Mouse (Mus musculus): Measurements from ENCODE around the gene Gm39566. TPM values are rescaled to one million over a fixed set of nuclear protein-coding genes. Genes with fewer than 3 reads are reported as not detected.

Gm39566 gene
- polyA plus RNA-seq, 1 experiment from 2014 or later = not detected

DNA sequence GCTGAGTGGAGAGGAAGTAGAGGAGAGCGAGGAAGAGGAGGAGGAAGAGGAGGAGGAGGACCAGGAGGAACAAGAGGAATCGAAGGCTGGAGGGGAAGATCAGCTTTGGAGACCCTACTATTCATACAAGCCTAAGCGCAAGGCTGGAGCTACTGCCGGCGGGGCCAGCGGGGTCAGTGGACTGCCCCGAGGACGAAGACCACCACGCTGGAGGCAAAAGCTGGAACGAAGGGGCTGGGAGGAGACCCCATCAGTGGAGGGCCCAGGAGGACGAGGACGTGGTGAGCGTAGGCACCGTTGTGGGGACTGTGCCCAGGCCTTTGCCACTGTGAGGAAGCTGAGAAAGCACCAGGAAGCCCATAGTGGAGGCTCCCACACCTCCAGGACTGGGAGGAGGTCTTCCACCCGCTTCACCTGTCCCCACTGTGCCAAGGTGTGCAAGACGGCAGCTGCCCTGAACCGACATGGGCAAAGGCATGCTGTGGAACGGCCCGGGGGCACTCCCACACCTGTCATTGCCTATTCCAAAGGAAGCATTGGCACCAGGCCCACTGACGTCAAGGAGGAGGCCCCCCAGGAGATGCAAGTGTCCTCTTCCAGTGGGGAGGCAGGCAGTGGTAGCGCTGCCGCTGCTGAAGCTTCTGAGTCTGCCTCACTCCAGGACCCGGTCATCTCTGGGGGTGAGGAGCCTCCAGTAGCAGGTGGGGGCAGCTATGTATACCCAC lies 36.7 kb downstream of the Gm39566 start:
- ATAC-seq (replicated peaks; ENCODE audit: extremely low read depth, insufficient read depth, low FRiP score) = no peak
- H3K9ac ChIP-seq (ENCODE audit: low read length) = no peak overlapping the region; the same call in 1 of the 2 replicates
- H3K9me3 ChIP-seq (replicated peaks; ENCODE audit: control insufficient read depth, low read length) = no peaks in the 10 kb centered on the region
- H3K4me2 ChIP-seq (ENCODE audit: low read depth, low read length) = no peak overlapping the region
- WGBS = 68% methylated on average over 23 of the region's 23 CpGs
- H3K27me3 ChIP-seq (ENCODE audit: control insufficient read depth, insufficient read depth, low read length) = no peaks in the 10 kb centered on the region
- no peak overlapping the region for H3K27ac ChIP-seq (ENCODE audit: low read length)
- peaks cover 9% of the 10 kb centered on the region for H3K4me1 ChIP-seq (ENCODE audit: control insufficient read depth, insufficient read depth, low read length)
- H3K4me3 ChIP-seq (ENCODE audit: low read length) = no peak overlapping the region
- no peaks in the 10 kb centered on the region; the same call in 1 of the 2 replicates for H3K36me3 ChIP-seq (ENCODE audit: control insufficient read depth, insufficient read depth)

DNA sequence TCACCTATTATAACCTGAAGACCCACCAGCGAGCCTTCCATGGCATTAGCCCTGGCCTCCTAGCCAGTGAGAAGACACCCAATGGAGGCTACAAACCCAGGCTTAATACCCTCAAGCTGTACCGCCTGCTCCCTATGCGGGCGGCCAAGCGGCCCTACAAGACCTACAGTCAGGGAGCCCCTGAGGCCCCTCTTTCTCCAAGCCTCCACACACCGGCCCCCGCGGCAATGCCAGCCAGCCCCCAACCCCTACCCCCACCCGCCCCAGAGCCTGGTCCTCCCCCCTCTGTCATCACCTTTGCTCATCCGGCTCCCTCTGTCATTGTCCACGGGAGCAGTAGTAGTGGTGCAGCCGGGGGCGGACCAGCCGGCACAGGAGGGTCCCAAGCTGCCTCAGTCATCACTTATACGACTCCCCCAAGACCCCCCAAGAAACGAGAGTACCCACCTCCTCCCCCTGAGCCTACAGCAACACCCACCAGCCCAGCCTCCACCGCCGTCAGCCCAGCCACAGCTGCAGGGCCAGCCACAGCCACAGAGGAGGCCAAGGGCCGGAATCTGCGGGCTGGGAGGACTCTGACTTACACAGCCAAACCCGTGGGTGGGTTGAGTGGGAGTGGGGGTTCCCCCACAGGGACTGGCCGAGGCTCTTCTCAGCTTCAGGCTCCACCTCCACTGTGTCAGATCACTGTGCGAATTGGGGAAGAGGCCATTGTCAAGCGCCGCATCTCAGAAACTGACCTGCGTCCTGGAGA lies 37.4 kb downstream of the Gm39566 start:
- Histone ChIP-seq H3K4me2 (ENCODE audit: low read depth, low read length) (no peak overlapping the region), H3K36me3 (ENCODE audit: control insufficient read depth, insufficient read depth) (no peaks in the 10 kb centered on the region; the same call in 1 of the 2 replicates), H3K9me3 (replicated peaks; ENCODE audit: control insufficient read depth, low read length) (no peaks in the 10 kb centered on the region), H3K4me3 (ENCODE audit: low read length) (no peak overlapping the region), H3K27ac (ENCODE audit: low read length) (no peak overlapping the region), H3K9ac (ENCODE audit: low read length) (no peak overlapping the region; the same call in 1 of the 2 replicates), H3K27me3 (ENCODE audit: control insufficient read depth, insufficient read depth, low read length) (no peaks in the 10 kb centered on the region), H3K4me1 (ENCODE audit: control insufficient read depth, insufficient read depth, low read length) (peaks cover 9% of the 10 kb centered on the region)
- 62% methylated on average over 26 of the region's 26 CpGs for WGBS
- no peak for ATAC-seq (replicated peaks; ENCODE audit: extremely low read depth, insufficient read depth, low FRiP score)

GRCm38 (mm10) chr11:69776488-69776887 lies 38.6 kb downstream of the Gm39566 start:
- Histone ChIP-seq H3K36me3 (ENCODE audit: control insufficient read depth, insufficient read depth) (no peaks in the 10 kb centered on the region; the same call in 1 of the 2 replicates), H3K9ac (ENCODE audit: low read length) (no peak overlapping the region), H3K4me3 (ENCODE audit: low read length) (no peak overlapping the region), H3K27me3 (ENCODE audit: control insufficient read depth, insufficient read depth, low read length) (no peaks in the 10 kb centered on the region), H3K4me1 (ENCODE audit: control insufficient read depth, insufficient read depth, low read length) (peaks cover 9% of the 10 kb centered on the region), H3K4me2 (ENCODE audit: low read depth, low read length) (no peak overlapping the region), H3K27ac (ENCODE audit: low read length) (no peak overlapping the region), H3K9me3 (replicated peaks; ENCODE audit: control insufficient read depth, low read length) (no peaks in the 10 kb centered on the region)
- 86% methylated on average over 20 of the region's 20 CpGs for WGBS
- ATAC-seq (replicated peaks; ENCODE audit: extremely low read depth, insufficient read depth, low FRiP score) = no peak

- no peak for ATAC-seq (replicated peaks; ENCODE audit: extremely low read depth, insufficient read depth, low FRiP score)
- H3K9ac ChIP-seq (ENCODE audit: low read length) = no peak overlapping the region
- WGBS = 61% methylated on average over 10 of the region's 10 CpGs
Observed at GRCm38 (mm10) chr11:69775716-69776115, 39.4 kb downstream of the Gm39566 start.

DNA sequence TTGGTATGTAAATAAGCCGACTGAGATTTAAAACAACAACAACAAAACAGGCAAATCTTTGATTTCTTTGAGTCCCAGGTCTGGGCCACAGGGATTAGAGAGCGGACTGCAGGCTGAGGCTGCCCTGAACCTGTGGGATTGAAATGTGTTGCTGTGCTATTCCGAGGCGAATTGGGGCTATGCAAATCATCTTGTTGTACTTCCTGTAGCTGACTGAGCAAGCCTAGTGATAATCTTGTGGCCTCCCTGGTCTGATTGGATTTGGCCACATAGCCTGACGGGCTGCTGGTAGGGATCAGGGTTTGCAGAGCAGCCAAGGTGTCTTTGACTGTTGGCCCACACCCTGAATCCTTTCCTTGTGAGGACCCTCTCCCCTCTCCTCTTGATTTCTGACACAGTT lies 40.1 kb downstream of the Gm39566 start:
- Histone ChIP-seq H3K9me3 (replicated peaks; ENCODE audit: control insufficient read depth, low read length) (no peaks in the 10 kb centered on the region), H3K27me3 (ENCODE audit: control insufficient read depth, insufficient read depth, low read length) (no peaks in the 10 kb centered on the region), H3K4me1 (ENCODE audit: control insufficient read depth, insufficient read depth, low read length) (peaks cover 9% of the 10 kb centered on the region), H3K9ac (ENCODE audit: low read length) (no peak overlapping the region), H3K36me3 (ENCODE audit: control insufficient read depth, insufficient read depth) (no peaks in the 10 kb centered on the region; the same call in 1 of the 2 replicates), H3K27ac (ENCODE audit: low read length) (no peak overlapping the region), H3K4me2 (ENCODE audit: low read depth, low read length) (no peak overlapping the region), H3K4me3 (ENCODE audit: low read length) (no peak overlapping the region)
- 60% methylated on average over 5 of the region's 5 CpGs for WGBS
- ATAC-seq (replicated peaks; ENCODE audit: extremely low read depth, insufficient read depth, low FRiP score) = no peak

More at GRCm38 (mm10) chr11:69775716-69776115, 39.4 kb downstream of the Gm39566 start:
- Histone ChIP-seq H3K9me3 (replicated peaks; ENCODE audit: control insufficient read depth, low read length) (no peaks in the 10 kb centered on the region), H3K27ac (ENCODE audit: low read length) (no peak overlapping the region), H3K4me2 (ENCODE audit: low read depth, low read length) (no peak overlapping the region), H3K4me3 (ENCODE audit: low read length) (no peak overlapping the region), H3K4me1 (ENCODE audit: control insufficient read depth, insufficient read depth, low read length) (peaks cover 9% of the 10 kb centered on the region), H3K27me3 (ENCODE audit: control insufficient read depth, insufficient read depth, low read length) (no peaks in the 10 kb centered on the region), H3K36me3 (ENCODE audit: control insufficient read depth, insufficient read depth) (no peaks in the 10 kb centered on the region; the same call in 1 of the 2 replicates)

DNA sequence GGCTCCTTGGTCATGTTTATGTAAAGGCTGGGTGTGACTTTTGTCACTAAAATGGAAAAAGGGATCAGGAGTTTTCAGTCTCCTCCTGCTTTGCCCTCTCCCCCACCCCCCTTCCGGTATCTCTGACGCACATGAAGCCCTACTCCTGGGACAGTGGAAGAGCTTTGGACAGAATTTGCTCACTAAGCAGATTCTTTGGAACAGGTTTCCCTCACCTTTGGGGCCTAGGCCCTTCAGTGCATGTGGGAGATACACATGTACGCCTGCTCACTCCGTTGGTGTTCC lies 47.5 kb downstream of the Gm39566 start:
- Histone ChIP-seq H3K36me3 (ENCODE audit: control insufficient read depth, insufficient read depth) (no peaks in the 10 kb centered on the region), H3K4me2 (ENCODE audit: low read depth, low read length) (peak overlapping the region; percentile 77), H3K9ac (ENCODE audit: low read length) (no peak overlapping the region), H3K4me1 (ENCODE audit: control insufficient read depth, insufficient read depth, low read length) (peaks cover 10% of the 10 kb centered on the region; the same call in 1 of the 2 replicates), H3K4me3 (ENCODE audit: low read length) (no peak overlapping the region; the same call in 1 of the 2 replicates), H3K27ac (ENCODE audit: low read length) (no peak overlapping the region; the same call in 1 of the 2 replicates), H3K27me3 (ENCODE audit: control insufficient read depth, insufficient read depth, low read length) (no peaks in the 10 kb centered on the region), H3K9me3 (replicated peaks; ENCODE audit: control insufficient read depth, low read length) (no peaks in the 10 kb centered on the region)
- 53% methylated on average over 4 of the region's 4 CpGs for WGBS
- no peak for ATAC-seq (replicated peaks; ENCODE audit: extremely low read depth, insufficient read depth, low FRiP score)

GRCm38 (mm10) chr11:69766872-69767624 lies 48.0 kb downstream of the Gm39566 start:
- peaks cover 10% of the 10 kb centered on the region; the same call in 1 of the 2 replicates for H3K4me1 ChIP-seq (ENCODE audit: control insufficient read depth, insufficient read depth, low read length)
- peak overlapping the region; percentile 93 for H3K27ac ChIP-seq (ENCODE audit: low read length)
- H3K27me3 ChIP-seq (ENCODE audit: control insufficient read depth, insufficient read depth, low read length) = no peaks in the 10 kb centered on the region
- H3K36me3 ChIP-seq (ENCODE audit: control insufficient read depth, insufficient read depth) = no peaks in the 10 kb centered on the region
- H3K4me3 ChIP-seq (ENCODE audit: low read length) = peak overlapping the region; percentile 95
- no peak for ATAC-seq (replicated peaks; ENCODE audit: extremely low read depth, insufficient read depth, low FRiP score)
- 46% methylated on average over 13 of the region's 13 CpGs for WGBS
- H3K4me2 ChIP-seq (ENCODE audit: low read depth, low read length) = peak overlapping the region; percentile 77
- H3K9ac ChIP-seq (ENCODE audit: low read length) = peak overlapping the region; percentile 98
- H3K9me3 ChIP-seq (replicated peaks; ENCODE audit: control insufficient read depth, low read length) = no peaks in the 10 kb centered on the region

- peaks cover 10% of the 10 kb centered on the region; the same call in 1 of the 2 replicates for H3K4me1 ChIP-seq (ENCODE audit: control insufficient read depth, insufficient read depth, low read length)
- H3K4me2 ChIP-seq (ENCODE audit: low read depth, low read length) = peak overlapping the region; percentile 77
- peak; percentile 86 for ATAC-seq (replicated peaks; ENCODE audit: extremely low read depth, insufficient read depth, low FRiP score)
- peak overlapping the region; percentile 95 for H3K4me3 ChIP-seq (ENCODE audit: low read length)
- no peaks in the 10 kb centered on the region for H3K9me3 ChIP-seq (replicated peaks; ENCODE audit: control insufficient read depth, low read length)
- no peaks in the 10 kb centered on the region for H3K36me3 ChIP-seq (ENCODE audit: control insufficient read depth, insufficient read depth)
- 1% methylated on average over 37 of the region's 37 CpGs for WGBS
- H3K9ac ChIP-seq (ENCODE audit: low read length) = peak overlapping the region; percentile 98
- H3K27me3 ChIP-seq (ENCODE audit: control insufficient read depth, insufficient read depth, low read length) = no peaks in the 10 kb centered on the region
- peak overlapping the region; percentile 93 for H3K27ac ChIP-seq (ENCODE audit: low read length)
Observed at GRCm38 (mm10) chr11:69766126-69766609, 48.9 kb downstream of the Gm39566 start.
